Mouse (Mus musculus) spleen, adult 2 months (tissue): Measurements from ENCODE around the gene Pdhx. TPM values are rescaled to one million over a fixed set of nuclear protein-coding genes. Genes with fewer than 3 reads are reported as not detected.

Experiments
- DNase-seq, 2 experiments: peaks; one replicate each; pipeline versions ENCODE4 v3.0.0 to v3.0.0-alpha.2; 2012 to 2021; ENCODE audit warnings: low spot score in 2 of 2, low read depth in 1 of 2
- H3K27ac ChIP-seq: fragments of 200-500 bp; 2 replicates; pipeline ENCODE4 v1.5.1; 2012; ENCODE audit warnings: low read length, inconsistent platforms; ENCODE audit not compliant: insufficient read depth
- H3K27me3 ChIP-seq: fragments of 200-500 bp; 2 replicates; pipeline ENCODE4 v1.6.1; 2012; ENCODE audit warnings: mild to moderate bottlenecking, moderate library complexity, low read length, inconsistent platforms; ENCODE audit not compliant: control insufficient read depth, insufficient read depth
- H3K36me3 ChIP-seq: fragments of 200-500 bp; 2 replicates; pipeline ENCODE4 v1.6.1; 2012; ENCODE audit warnings: mild to moderate bottlenecking, low read length, inconsistent platforms; ENCODE audit not compliant: control insufficient read depth, insufficient read depth
- H3K4me1 ChIP-seq: fragments of 200-500 bp; 2 replicates; pipeline ENCODE4 v1.6.1; 2011; ENCODE audit warnings: inconsistent platforms; ENCODE audit not compliant: control insufficient read depth, insufficient read depth, insufficient read length
- H3K4me3 ChIP-seq: fragments of 200-500 bp; 2 replicates; pipeline ENCODE4 v1.5.1; 2011; ENCODE audit warnings: mild to moderate bottlenecking, inconsistent platforms; ENCODE audit not compliant: insufficient read depth, insufficient read length; ENCODE audit errors: extremely low read depth
- CTCF ChIP-seq: fragments of 200-500 bp; IDR thresholded peaks from 2 replicates; pipeline ENCODE4 v1.5.1; 2011; ENCODE audit warnings: mild to moderate bottlenecking, inconsistent platforms; ENCODE audit not compliant: insufficient read depth, insufficient read length, insufficient replicate concordance; ENCODE audit errors: extremely low read depth
- POLR2A ChIP-seq: fragments of 200-500 bp; IDR thresholded peaks from 2 replicates; pipeline ENCODE4 v1.6.1; 2011; ENCODE audit warnings: low read depth, low read length, inconsistent platforms
- WGBS: fragments of 180-500 bp; shearing (Covaris S2); methylation state at CpG from one replicate; pipeline ENCODE4 v1.1.7; 2018; 5-methylcytosine and 5-hydroxymethylcytosine counted together
- polyA plus RNA-seq: library from polyadenylated mRNA; depleted of rRNA; stranded (reverse); fragments of >200 nt; gene quantifications from 2 replicates; pipeline ENCODE4 v1.2.3, GENCODE M21; 2012

Gene Pdhx
- polyA plus RNA-seq, 1 experiment = 4.7 TPM

DNA sequence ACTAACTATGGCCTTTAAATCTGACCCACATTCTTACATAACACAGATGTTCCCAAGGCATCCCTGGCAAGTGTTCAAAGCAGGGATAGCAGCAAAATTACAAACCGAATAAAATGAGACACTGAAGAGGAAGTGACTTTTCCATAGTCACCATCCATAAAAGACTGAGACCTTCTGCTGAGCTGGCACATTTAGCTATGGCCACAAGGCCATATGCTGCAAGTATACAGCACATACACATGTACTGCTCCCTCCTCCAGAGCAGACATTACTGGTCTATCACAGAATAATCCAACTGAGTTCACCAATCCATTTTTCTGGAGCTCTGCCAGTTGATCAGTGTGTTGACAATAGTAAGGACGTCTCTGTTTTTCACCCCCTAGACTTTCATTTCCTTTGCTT lies 83.0 kb downstream of the Pdhx start:
- WGBS = 13% methylated on average over 2 of the region's 2 CpGs
- H3K27me3 ChIP-seq = no peaks in the 10 kb centered on the region
- DNase-seq = peak in 1 of 2 experiments; percentile 46

DNA sequence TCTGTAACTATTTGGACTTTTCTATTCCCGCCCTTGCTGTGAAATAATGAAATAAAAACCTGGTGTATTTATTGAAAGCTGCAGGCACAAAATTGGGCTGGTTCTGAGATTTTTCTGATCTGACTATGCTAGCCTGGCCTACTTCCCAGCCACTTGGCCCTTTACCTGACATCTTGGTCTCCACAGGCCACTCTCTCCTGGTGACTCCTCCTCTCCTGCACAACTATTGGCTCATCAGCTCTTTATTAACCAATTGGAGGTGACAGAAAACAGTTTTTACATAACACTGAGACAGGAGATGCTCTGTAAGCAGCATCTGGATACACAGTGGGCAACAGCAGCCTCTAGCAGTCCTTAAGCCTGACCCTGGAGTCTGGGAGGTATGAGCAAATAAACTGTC lies 83.9 kb downstream of the Pdhx start:
- no peaks in the 10 kb centered on the region for H3K36me3 ChIP-seq
- WGBS = 89% methylated on average over 1 of the region's 1 CpGs
- TF ChIP-seq POLR2A (no peak), CTCF (no peak)
- no peak for DNase-seq
- no peaks in the 10 kb centered on the region for H3K27me3 ChIP-seq
- no peak overlapping the region for H3K27ac ChIP-seq
- no peak overlapping the region for H3K4me3 ChIP-seq
- peaks cover 7% of the 10 kb centered on the region; the same call in 1 of the 2 replicates for H3K4me1 ChIP-seq

More for the DNA sequence above, 83.0 kb downstream of the Pdhx start:
- Histone ChIP-seq H3K4me3 (no peak overlapping the region), H3K27ac (no peak overlapping the region), H3K36me3 (no peaks in the 10 kb centered on the region), H3K4me1 (peaks cover 7% of the 10 kb centered on the region; the same call in 1 of the 2 replicates)
- TF ChIP-seq POLR2A (no peak), CTCF (no peak)

DNA sequence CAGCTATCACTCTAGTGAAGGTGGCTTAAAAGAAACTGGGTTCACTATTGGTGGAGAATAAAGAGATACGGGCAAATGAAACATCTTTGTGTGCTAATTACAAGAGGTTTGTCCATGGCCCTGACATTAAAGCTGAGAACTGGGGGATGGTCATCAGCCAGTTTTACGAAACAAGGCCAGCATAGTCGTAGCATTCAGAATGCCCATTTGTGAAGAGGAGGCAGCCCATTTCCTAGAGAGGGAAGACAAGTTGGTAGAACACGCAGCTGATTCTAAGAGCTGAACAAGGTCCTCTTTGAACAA lies 85.7 kb downstream of the Pdhx start:
- H3K4me1 ChIP-seq = peaks cover 7% of the 10 kb centered on the region; the same call in 1 of the 2 replicates
- no peak overlapping the region for H3K27ac ChIP-seq
- no peaks in the 10 kb centered on the region for H3K27me3 ChIP-seq
- WGBS = 75% methylated on average over 4 of the region's 4 CpGs
- no peak overlapping the region for H3K4me3 ChIP-seq
- DNase-seq = no peak
- TF ChIP-seq CTCF (no peak), POLR2A (no peak)
- H3K36me3 ChIP-seq = no peaks in the 10 kb centered on the region

DNA sequence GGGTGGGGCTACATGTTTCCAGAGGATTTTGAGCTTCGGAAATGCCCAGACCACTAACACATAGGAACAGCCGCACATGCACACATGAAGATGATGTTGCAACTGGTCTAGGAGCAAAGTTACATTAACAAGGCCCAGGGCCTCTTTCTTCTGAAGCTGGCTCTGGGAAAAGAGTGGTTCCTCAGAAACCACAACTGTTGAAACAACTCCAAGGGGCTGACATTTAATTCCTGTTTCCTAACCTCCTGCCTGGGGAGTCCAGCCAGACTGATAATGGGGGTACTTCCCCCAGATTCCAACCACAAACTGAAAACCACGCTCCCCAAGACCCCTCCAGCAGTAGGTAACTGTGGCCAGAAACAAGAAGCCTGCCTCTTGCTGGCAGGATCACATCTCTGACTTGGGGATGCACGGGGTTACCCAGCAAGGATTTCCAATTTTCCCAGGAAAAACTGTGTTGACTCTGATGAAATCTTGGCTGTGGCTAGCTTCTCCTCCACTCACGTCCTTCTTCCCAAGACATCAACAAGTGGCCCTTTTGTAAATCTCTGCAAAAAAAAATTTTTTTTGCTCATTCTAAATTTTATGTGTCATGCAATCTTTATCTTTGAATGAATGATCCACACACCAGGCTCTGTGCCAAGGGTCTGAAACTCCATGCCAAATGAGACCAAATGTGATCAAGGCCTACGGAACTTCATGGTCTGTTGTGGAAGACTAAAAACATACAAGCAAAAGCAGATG lies 86.2 kb downstream of the Pdhx start:
- no peak for TF ChIP-seq CTCF
- TF ChIP-seq POLR2A = no peak
- Histone ChIP-seq H3K27ac (no peak overlapping the region), H3K4me1 (peaks cover 9% of the 10 kb centered on the region; the same call in 1 of the 2 replicates), H3K4me3 (no peak overlapping the region), H3K27me3 (no peaks in the 10 kb centered on the region), H3K36me3 (no peaks in the 10 kb centered on the region)
- no peak for DNase-seq
- WGBS = 53% methylated on average over 6 of the region's 6 CpGs

DNA sequence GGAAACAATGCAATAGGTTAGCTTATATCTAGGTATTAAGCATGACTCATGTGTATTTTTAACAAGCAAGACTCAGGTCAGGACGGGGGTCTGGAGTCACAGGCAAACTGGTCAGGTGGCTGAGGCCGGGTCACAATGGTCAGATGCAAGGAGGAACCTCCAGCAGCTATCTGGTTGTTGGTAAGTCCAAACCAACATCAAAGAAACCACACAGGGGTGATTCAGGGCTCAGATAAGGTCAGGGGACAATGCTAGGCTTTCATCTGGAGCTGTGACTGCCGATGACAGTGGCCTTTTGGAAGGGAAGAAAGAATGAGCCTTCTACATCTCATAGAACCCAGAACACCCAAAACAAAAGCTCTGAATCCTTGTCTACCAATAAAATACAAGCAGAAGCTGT lies 86.9 kb downstream of the Pdhx start:
- H3K27me3 ChIP-seq = no peaks in the 10 kb centered on the region
- H3K4me3 ChIP-seq = no peak overlapping the region
- no peak overlapping the region; the same call in 1 of the 2 replicates for H3K27ac ChIP-seq
- 38% methylated on average over 3 of the region's 3 CpGs for WGBS
- TF ChIP-seq CTCF (no peak), POLR2A (no peak)
- no peaks in the 10 kb centered on the region for H3K36me3 ChIP-seq
- DNase-seq = no peak
- peaks cover 13% of the 10 kb centered on the region for H3K4me1 ChIP-seq

DNA sequence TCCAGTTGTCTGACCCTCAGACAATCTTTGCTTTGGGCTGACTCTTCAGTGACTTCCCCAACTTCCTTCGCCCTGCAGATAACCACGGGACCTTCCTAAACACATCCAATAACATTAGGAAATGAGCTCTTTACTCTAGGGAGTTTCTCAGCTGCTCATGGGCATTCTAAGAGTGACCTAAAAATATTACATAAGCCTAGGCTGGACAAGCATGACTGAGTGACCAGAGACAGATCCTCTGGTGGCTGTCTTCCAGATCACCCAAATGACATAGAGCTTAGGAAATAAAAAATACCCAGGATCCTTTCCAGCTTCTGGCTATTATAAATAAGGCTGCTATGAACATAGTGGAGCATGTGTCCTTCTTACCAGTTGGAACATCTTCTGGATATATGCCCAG lies 90.5 kb downstream of the Pdhx start:
- no peaks in the 10 kb centered on the region for H3K27me3 ChIP-seq
- H3K36me3 ChIP-seq = no peaks in the 10 kb centered on the region
- H3K4me1 ChIP-seq = peaks cover 9% of the 10 kb centered on the region
- no peak overlapping the region for H3K27ac ChIP-seq
- DNase-seq = no peak
- TF ChIP-seq CTCF (no peak), POLR2A (no peak)
- no peak overlapping the region for H3K4me3 ChIP-seq
- WGBS = 55% methylated on average over 2 of the region's 2 CpGs
